Mouse (Mus musculus): ENCODE measurements around the gene Tmem262.
A peak's percentile ranks its signal among the peaks of the same experiment; 100 is the strongest.

Tmem262 gene

DNA sequence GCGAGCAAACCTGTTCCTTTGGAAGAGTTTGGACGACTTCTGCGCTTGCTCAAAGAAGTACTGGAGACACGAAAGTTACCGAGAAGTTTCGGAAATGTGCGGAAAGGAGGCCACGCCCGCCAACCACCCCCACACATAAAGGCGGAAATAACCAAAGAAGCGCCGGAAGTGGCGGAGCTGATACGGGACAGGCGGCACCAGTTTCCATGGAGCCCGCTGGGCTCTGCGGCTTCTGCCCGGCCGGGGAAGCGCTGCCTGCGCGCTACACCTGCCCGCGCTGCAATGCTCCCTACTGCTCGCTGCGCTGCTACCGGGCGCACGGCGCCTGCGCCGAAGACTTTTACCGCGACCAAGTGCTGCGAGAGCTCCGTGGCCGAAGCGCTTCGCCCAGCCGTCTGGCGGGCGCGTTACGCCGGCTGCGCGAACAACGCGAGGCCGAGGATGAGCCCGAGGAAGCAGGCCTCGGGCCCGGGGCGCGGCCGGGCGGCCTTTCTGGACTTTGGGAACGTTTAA, 18.8 kb upstream of the Tmem262 start, which contains the start of gene Znhit2:
Gene Znhit2 (plus strand): TSS at position 172 of the 513 bp plus-strand sequence.
- DNase-seq (ENCODE audit: low read depth, low spot score) = peak; percentile 89

DNA sequence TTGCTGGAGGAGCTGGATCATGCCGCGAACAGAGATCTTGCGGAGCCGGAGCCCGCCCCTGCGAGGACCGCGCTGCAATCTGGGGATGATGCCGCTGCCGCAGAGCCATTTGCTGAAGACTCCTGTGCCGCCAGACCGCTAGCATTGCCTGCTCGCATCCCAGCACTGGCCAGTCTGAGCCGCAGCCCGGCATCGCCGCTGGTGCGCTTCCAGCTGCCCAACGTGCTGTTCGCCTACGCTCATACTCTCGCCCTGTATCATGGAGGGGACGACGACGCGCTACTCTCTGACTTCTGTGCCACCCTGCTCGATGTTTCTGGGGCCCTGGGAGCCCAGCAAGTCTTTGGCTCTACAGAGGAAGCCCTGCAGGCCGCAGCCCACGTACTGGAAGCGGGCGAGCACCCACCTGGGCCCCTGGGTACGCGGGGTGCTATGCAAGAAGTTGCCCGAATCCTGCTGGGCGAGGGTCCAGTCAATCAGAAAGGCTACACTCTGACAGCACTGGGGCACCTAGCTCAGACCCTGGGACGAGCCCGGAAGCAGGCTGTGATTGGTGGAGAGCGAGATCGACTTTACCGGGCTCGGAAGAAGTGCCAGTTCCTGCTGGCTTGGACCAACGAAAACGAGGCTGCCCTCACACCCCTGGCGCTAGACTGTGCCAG, 18.1 kb upstream of the Tmem262 start:
- no peak for DNase-seq (ENCODE audit: low read depth, low spot score)

DNA sequence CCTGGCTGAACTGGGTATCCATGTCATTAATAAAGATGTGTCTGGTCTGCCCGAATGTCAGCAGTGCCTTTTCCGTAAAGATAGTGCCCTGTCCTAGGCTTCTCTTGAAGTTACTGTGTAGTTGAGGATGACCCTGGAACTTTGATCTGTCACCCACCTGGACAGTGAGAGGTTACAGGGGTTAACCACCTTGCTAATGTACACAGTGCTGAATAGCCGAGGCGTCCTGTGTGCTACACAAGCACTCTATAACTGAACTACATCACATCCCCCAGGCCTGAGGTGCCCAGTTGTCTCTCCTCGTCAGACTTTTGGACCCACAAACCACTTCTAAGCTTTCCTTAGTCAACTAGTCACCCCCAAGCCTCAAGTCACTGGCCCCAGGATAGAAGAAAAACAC, 17.4 kb upstream of the Tmem262 start:
- DNase-seq (ENCODE audit: low read depth, low spot score) = no peak

DNA sequence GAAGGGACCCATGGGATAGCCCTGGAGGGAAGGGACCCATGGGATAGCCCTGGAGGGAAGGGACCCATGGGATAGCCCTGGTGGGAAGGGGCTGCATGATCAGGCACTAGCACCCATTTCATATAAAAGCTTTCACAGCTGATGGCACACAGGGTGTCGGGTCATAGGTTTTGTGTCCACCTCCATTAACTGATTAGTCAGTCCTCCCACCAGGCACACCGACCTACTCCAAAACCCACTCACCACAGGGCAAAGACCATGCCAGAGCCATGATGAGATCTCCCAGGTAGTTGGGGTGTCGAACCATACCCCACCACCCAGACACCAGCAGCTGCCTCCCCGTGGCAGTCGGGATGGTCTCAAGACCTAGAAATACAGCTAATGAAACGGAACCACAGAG, 16.8 kb upstream of the Tmem262 start:
- no peak for DNase-seq (ENCODE audit: low read depth, low spot score)

DNA sequence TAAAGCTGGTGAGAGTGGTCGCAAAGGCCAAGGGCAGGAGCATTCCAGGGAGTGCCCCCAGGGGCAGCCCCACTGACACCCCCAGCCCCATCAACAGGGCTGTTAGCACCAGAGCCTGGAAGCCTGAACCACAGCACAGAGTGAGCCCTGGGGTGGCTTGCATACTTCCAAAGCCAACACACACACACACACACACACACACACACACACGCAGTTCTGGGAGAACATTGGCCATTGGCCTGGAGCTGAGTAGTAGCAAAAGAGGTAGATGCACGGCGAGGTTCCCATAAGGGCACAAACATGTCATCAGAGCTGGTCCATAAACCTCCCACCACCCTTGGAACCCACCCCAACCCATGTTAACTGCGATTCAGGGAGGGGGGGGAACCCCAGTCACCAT, 13.3 kb upstream of the Tmem262 start:
- DNase-seq (ENCODE audit: low read depth, low spot score) = no peak

DNA sequence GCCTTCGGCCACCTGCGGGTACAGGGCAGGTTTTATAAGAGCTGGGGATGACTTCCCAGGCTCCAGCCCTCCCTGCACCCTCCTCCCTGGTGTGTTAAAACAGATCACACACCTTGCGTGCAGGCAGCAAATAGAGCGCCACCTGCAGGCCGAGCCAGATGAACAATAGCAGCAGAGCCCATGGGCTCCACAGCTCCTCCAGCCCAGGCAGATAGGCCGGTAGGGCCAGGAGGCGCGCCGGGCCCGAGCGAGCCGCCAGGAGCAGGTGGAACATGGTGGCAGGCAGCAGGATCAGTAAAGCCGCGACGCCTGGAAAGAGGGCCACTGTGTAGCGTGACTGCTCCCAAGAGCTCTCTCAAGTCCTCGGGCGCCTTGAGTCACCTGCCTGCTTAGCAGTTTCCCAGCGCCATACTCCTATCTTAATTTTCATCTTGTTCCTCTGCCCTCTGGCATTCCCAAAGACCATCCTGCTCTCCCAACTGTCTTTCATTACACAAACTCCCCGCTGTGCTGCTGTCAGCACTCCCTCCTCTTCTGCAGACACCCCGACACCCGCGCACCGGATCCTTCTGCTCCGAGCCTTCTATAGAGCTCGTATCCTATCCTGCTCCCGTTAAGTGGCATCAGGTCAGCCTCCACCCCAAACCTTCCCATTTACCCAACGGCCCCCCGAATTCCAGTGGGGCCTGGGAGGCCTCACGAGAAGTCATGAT, 12.7 kb upstream of the Tmem262 start:
- DNase-seq (ENCODE audit: low read depth, low spot score) = no peak

DNA sequence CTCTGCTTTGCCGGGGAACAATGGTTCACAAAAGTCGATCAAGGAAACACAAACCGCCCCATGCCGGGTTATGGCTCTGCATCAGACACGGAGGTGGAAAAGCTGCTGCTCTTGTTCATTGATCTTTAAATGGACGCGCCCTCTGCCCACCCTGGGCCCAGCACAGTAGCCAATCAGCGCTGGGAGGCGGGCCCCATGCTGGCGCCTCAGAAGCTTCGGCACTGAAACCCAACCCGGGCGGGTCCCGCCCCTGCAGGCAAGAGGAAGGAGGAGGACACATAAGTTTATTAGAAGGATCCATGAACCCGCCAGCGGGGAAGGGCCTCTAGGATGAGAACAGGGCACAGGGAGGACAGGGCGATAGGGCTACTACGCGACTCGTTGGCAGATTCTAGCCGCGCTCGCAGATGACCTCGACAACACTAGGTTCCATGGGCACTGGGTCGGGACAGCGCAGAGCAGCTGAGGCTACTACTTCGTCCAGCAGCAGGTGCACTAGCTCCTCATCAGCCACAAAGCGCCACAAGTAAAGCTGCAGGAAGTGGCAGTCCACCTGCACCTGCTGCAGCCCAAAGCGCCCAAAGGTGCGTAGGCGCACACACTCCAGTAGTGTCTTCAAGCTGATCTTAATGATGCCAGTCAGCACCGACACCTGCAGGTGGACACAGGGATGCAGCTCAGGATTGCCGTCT, 12.0 kb upstream of the Tmem262 start, which contains the start of gene Tm7sf2:
Gene Tm7sf2 (minus strand): TSS at position 650 of the 692 bp plus-strand sequence.
- DNase-seq (ENCODE audit: low read depth, low spot score) = peak; percentile 85

DNA sequence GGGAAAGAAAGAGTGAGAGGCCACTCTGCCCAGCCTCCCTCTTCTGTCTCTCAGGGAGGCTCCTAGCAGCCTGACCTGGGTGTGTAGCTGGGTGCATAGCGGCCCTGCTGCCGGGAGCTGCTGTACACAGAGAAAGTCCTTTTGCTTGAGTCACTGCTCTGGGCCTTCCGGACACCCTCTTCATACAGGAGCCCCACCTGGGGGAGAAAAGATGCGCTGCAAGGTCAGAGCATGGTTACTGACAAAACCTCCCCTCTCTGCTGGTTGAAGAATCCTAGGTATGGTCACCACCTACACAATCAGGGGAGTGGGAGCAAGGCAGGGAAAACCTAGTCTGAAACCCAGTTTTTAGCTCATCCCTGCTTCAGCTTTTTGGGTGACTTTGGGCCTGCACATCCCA, 10.9 kb upstream of the Tmem262 start:
- DNase-seq (ENCODE audit: low read depth, low spot score) = no peak

DNA sequence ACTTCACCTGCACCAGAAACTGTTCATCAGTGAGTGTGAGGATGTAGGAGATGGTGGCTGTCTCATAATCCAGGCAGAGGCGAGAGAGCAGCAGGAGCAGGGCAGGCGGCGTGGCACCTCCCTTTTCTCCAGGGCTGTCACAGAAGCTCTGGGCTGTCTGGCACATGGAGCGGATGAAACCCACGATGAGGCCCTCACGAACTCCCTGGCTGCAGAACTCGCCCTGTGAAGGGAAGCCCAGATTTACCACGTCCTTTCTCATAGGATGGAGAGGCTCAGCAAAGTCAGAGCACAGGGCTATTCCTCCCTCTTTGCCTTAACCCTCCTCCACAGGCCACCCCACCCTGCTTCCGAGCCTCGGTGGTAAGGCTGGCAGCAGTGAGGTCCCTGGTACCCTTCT, 10.0 kb upstream of the Tmem262 start:
- no peak for DNase-seq (ENCODE audit: low read depth, low spot score)

DNA sequence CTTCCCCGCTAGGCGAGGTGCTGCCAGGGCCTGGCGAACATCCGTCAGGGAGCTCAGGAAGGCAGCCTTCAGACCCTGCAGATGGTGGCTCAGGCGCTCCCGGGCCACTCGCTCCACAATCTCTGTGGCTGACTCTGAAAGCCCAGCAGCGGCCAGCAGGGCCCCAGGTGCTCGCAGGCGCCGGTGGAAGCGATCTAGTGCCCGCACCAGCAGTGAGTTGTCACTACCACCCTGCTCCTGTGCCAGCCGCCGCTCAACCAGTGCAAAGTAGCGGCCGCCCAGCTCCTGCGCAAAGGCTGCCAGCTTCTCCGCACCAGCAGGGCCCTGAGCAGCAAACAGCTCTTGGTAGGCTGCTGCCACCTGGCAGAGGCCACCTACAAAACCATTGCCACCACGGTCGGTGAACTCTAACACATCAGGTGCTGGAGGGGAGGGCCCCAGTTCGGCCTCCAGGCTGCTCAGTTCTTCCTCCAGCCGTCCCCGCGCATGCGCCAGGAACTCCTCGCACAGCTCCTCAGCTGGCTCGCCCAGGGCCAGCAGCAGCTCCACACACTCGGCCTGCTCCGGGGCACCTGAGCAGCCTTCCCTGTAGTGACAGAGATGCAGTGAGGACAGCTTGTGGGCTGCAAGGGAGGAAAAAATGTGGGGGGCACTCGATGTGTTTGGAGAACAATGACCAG, 9.1 kb upstream of the Tmem262 start:
- DNase-seq (ENCODE audit: low read depth, low spot score) = no peak

DNA sequence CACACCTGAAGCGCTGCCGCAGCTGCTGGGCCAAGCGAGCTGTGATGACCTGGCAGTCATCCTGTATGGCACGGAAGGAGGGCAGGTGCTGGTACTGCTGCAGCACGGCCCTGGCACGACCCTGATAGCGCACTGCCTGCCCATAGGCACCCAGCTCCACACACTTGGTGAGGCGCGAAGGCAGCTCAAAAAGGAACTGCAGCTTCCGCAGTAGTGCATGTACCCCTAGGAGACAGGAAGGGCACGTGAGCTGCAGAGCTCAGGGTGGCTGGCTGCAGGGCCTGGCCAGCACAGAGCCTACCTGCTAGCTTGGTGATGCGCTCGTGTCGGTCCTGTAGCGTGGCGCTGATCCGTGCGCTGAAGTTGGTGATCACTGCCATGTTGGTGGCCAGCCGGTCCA, 8.6 kb upstream of the Tmem262 start:
- no peak for DNase-seq (ENCODE audit: low read depth, low spot score)

DNA sequence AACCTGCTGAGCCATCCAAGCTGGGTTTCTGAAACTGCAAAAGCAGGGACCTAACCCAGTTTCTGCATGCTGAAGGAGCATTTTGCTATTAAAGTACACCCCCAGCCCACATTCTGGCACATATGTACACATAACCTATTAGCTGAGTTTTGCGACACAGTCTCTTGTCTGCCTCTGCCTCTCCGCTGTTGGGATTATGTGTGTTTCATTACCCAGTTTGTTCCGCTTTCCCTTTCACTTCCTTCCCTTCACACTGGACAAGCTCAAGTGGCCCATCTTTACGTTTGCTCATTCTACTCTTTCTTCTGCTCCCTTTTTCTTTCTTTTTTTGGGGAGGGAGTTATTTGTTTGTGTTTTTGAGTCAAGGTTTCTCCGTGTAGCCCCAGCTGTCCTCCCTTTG, 5.9 kb upstream of the Tmem262 start:
- DNase-seq (ENCODE audit: low read depth, low spot score) = no peak

DNA sequence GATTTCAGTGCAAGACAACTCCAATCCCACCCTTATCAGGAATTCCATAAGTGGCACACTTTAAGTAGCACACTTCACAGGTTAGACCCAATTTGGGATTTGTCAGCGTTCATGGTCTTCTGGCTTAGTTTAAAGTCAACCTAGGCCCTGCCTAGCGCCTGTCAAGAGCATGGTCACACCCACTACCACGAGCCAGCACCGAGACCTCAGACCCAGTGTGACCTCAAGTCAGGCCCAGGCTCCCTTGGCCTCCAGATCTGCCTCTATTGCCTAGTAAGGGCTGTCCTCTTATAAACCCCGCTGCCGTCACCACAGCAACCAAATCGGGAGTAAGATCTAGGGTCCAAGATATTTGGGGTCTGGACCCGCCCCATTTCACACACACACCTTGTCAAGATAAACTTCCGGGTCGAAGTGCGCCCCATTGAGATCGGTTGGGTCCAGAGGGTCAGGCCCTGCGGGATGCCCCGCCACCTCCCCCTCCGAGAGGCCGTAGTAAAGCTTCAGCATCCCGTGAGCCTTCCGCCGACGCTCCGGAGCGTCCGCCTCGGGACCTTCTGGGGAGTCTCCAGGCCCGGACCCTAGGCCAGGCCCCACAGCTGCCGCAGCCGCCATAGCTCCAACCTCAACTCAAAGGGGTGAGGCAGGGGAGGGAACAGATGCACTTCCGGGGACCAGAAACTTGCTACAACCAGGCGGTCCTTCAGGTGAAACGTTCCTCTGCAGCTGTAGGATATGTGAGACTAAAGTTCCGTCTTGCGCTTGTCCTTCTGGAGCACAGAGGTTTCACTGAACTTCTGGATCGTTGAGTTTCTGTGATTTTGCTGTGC, 3.1 kb upstream of the Tmem262 start, which contains the start of gene Vps51:
Gene Vps51 (minus strand): TSS at position 668 of the 830 bp plus-strand sequence.
- DNase-seq (ENCODE audit: low read depth, low spot score) = peak; percentile 81

DNA sequence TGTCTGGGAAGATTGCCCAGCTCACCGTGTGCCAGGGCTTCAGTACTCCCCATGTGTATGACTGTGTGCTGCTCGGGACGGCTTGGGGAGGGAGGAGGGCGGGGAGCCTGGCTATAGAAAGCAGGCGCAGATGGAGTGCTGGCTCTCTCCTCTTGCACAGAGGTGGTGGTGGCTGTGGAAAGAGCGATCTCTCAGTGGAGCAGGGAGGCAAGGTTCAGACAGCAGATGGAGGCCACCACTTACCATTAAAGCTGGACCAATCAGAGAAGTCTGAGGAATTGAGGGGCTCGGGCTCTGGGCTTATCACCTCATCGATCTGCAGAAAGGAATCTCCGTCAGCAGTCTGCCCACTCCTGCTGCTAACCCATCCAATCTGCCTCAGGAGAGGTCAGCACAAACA, 2.3 kb downstream of the Tmem262 start, which contains the start of gene Gm28374:
Gene Gm28374 (minus strand): TSS at position 101 of the 400 bp plus-strand sequence.
- no peak for DNase-seq (ENCODE audit: low read depth, low spot score)

DNA sequence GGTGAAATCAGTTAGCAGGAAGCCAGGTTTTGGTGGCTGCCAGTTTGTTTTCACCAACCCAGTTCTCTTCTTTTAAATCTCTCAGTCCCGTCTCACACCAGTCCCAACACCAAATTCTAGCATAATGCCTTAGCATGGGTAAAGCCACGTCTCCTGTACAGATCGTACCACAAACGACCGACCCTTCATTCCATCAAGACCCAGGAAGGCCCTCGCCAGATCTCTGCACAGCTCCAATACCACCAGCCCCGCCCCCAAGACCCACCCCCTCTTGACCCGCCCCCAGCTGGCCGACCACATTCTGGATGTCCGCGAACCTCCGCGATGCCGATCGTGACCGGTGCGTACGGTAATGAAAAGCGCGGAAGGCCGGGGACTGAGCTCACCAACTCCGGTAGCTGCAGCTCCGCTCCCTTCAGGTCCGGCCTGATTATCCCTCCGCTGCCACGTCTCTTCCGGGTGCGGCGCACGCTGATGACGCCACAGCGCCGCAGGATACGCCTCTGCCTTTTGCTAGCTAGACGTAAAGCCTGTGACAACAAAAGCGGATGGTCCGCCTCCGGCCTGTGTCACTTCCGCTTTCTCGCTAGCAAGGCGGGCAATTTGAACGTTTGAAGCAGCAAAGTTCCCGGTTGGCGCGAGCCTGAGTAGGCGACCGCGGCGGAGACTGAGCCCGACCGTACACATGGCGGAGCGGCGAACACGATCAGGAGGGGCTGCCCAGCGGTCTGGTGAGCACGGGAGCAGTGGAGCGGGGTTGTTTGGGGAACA, 4.8 kb downstream of the Tmem262 start, which contains the start of the genes Zfpl1 and Cdca5:
Gene Zfpl1 (minus strand): TSS at position 479 of the 771 bp plus-strand sequence.
Gene Cdca5 (plus strand): TSS at position 506 of the 771 bp plus-strand sequence.
- DNase-seq (ENCODE audit: low read depth, low spot score) = peak; percentile 98

DNA sequence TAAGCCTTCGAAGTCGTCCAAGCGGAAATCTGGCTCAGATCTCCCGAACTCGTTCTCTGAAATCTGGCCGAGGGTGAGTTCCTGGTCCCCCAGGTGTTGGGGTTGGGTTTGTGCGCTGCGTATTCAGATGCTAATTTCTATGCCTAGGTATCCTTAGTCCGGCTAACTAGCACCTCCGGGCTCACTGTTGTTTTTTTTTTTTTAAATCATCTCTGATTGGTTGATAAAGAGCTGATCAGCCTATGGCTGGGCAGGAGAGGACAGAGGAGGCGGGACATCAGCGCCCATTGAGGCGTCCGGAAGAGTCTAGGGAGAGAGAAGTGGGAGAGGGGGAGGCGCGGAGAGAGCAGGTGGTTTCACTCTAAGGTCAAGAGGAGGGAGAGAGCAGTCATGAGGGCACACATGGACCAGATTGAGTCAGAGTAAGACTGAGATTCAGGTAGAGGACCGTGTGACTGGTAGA, 5.6 kb downstream of the Tmem262 start:
- peak; percentile 55 for DNase-seq (ENCODE audit: low read depth, low spot score)

DNA sequence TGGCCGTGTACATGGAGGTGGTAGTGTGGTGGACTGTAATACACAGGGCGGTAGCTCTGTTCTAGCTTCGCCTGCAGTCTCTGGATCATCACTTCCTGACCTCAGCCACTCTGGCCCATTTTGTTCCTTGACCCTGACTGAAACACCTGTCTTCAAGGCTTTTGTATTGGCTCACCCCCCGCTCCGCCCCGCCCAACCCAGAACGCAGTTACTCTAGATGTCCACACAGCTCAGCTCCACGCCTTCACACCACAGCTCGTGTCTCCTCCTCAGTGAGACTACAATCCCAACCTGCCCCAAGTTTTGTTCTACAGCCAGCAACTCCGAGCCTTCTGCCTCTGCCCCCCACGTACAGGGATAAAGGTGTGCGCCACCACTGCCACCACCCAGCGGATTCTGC, 9.0 kb downstream of the Tmem262 start:
- no peak for DNase-seq (ENCODE audit: low read depth, low spot score)

DNA sequence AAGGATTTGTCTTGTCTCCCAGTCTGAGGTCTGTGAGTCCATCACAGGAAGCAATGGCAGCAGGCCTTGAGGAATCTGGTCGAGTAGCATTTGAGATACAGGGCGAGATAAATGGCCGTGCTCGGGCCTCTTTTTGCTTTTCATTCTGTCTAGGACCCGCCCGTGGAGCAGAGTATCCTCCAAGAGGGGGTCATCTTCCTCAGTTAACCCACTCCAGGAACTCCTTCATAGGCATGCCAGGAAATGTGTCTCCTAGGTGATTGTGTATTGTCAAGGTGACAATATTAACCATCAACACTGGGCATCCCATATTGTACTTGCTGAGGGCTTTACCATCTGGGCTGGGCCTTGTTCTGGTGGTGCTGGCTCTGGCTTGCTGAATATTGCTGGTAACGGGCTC, 14.3 kb downstream of the Tmem262 start, which contains the start of gene AC131692.1:
Gene AC131692.1 (plus strand): TSS at position 301 of the 400 bp plus-strand sequence.
- no peak for DNase-seq (ENCODE audit: low read depth, low spot score)

DNA sequence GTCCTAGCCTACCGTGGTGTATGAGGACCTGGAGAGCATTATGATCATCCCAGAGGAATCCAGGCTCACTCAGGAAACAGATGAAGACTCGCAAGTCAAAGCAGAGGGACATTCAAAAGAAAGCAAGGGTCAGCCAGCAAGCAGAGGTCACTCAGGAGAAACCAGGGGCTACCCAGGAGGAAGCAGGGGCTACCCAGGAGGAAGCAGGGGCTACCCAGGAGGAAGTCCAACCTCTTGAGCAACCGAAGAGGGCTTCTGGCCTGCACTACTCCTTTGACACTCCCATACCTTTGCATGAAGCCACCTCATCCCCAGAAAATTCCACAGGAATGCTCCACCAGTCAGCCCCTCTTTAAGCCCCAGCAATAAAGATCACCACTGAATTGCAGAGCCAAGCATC, 18.0 kb downstream of the Tmem262 start:
- no peak for DNase-seq (ENCODE audit: low read depth, low spot score)

DNA sequence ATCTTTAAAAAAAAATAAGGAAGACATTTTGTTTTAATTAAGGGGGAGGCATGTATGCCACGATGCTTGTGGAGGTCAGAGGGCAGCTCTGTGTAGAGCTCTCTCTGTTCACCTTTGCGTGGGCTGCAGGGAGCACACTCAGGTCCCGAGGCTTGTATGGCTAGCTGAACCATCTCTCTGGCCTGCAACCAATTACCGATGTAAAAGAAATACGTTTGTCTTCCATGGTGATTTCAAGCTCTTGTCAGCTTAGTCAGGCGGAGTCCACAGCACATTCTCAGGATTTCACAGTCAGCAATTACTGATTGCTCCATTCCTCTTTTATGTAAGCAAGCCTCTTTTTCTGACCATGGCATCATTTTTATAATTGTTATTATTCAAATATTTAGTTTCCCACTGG, 21.4 kb downstream of the Tmem262 start:
- DNase-seq (ENCODE audit: low read depth, low spot score) = no peak
